Mouse (Mus musculus) cerebellum, postnatal 25 days (tissue): ENCODE measurements around the gene Sntg2.

Source experiments
- DNase-seq, 2 experiments: peaks; one replicate each; pipeline ENCODE4 v3.0.0; 2021; ENCODE audit warnings: mixed read lengths in 2 of 2

Gene Sntg2

GRCm38 (mm10) chr12:30272242-30272985 is 100.8 kb downstream of the Sntg2 start:
- DNase-seq, result no peak

- DNase-seq, result no peak
These were observed 109.0 kb downstream of the Sntg2 start for GRCm38 (mm10) chr12:30264206-30264605.

GRCm38 (mm10) chr12:30261187-30261586 is 112.0 kb downstream of the Sntg2 start:
- no peak for DNase-seq

- DNase-seq, result no peak
These were observed 114.5 kb downstream of the Sntg2 start for GRCm38 (mm10) chr12:30258641-30259040.

GRCm38 (mm10) chr12:30257664-30258063 is 115.5 kb downstream of the Sntg2 start:
- peak; percentile 33 to 59 for DNase-seq

- no peak for DNase-seq
These were observed 117.0 kb downstream of the Sntg2 start for GRCm38 (mm10) chr12:30256207-30256606.

- no peak for DNase-seq
These were observed 118.6 kb downstream of the Sntg2 start for GRCm38 (mm10) chr12:30254581-30254980.

GRCm38 (mm10) chr12:30252381-30252780 is 120.8 kb downstream of the Sntg2 start:
- no peak for DNase-seq

- no peak for DNase-seq
These were observed 121.8 kb downstream of the Sntg2 start for GRCm38 (mm10) chr12:30251283-30251829.

GRCm38 (mm10) chr12:30249068-30249467 is 124.1 kb downstream of the Sntg2 start:
- no peak for DNase-seq

GRCm38 (mm10) chr12:30246286-30246945 is 126.8 kb downstream of the Sntg2 start:
- DNase-seq, result peak; percentile 50 to 62

- DNase-seq, result peak; percentile 19 to 50
These were observed 129.0 kb downstream of the Sntg2 start for GRCm38 (mm10) chr12:30244194-30244593.

GRCm38 (mm10) chr12:30240891-30241290 is 132.3 kb downstream of the Sntg2 start:
- no peak for DNase-seq

GRCm38 (mm10) chr12:30234940-30235339 is 138.2 kb downstream of the Sntg2 start:
- DNase-seq, result no peak

- DNase-seq, result no peak
These were observed 145.2 kb downstream of the Sntg2 start for GRCm38 (mm10) chr12:30228004-30228403.

- DNase-seq, result no peak
These were observed 146.9 kb downstream of the Sntg2 start for GRCm38 (mm10) chr12:30226247-30226646.

GRCm38 (mm10) chr12:30216762-30217441 is 156.3 kb downstream of the Sntg2 start:
- DNase-seq, result no peak

GRCm38 (mm10) chr12:30214761-30215160 is 158.4 kb downstream of the Sntg2 start:
- DNase-seq, result no peak

GRCm38 (mm10) chr12:30210388-30210787 is 162.8 kb downstream of the Sntg2 start:
- no peak for DNase-seq

GRCm38 (mm10) chr12:30208527-30208926 is 164.6 kb downstream of the Sntg2 start:
- DNase-seq, result no peak

GRCm38 (mm10) chr12:30208087-30208486 is 165.1 kb downstream of the Sntg2 start:
- no peak for DNase-seq

- no peak for DNase-seq
These were observed 168.7 kb downstream of the Sntg2 start for GRCm38 (mm10) chr12:30204457-30204856.

- DNase-seq, result no peak
These were observed 170.4 kb downstream of the Sntg2 start for GRCm38 (mm10) chr12:30202763-30203162.
